Mouse (Mus musculus) embryonic fibroblast, embryonic 13.5 days (primary cell): ENCODE results near the gene Cln5. TPM values are rescaled to one million over a fixed set of nuclear protein-coding genes. Genes with fewer than 3 reads are reported as not detected.

Experiments
- H3K27ac ChIP-seq: 2 replicates; pipeline ENCODE4 v1.5.1; 2012; ENCODE audit warnings: low read length, control low read depth, inconsistent platforms; ENCODE audit not compliant: insufficient read depth
- H3K4me1 ChIP-seq: 2 replicates; pipeline ENCODE4 v1.6.1; 2011; ENCODE audit warnings: low read length; ENCODE audit not compliant: control insufficient read depth, insufficient read depth
- H3K4me3 ChIP-seq: 2 replicates; pipeline ENCODE4 v1.5.1; 2011; ENCODE audit warnings: mild to moderate bottlenecking, control low read depth, low read length; ENCODE audit not compliant: insufficient read depth
- CTCF ChIP-seq: IDR thresholded peaks from 2 replicates; pipeline ENCODE4 v1.5.1; 2011; ENCODE audit warnings: mild to moderate bottlenecking, control low read depth, low read length, moderate library complexity, borderline replicate concordance; ENCODE audit not compliant: insufficient read depth
- POLR2A ChIP-seq: IDR thresholded peaks from 2 replicates; pipeline ENCODE4 v1.6.1; 2011; ENCODE audit warnings: low read depth, mild to moderate bottlenecking, control low read depth, low read length, moderate library complexity
- polyA plus RNA-seq: library from polyadenylated mRNA; stranded (reverse); fragments of >200 nt; gene quantifications from 2 replicates; pipeline ENCODE4 v1.2.4, GENCODE M21; 2011; ENCODE audit warnings: low read depth; ENCODE audit not compliant: missing spikeins, insufficient read length

Gene Cln5
- polyA plus RNA-seq, 1 experiment = 50.8 TPM

GRCm38 (mm10) chr14:103058998-103059397 is 11.0 kb upstream of the Cln5 start:
- H3K4me3 ChIP-seq = no peak overlapping the region
- no peaks in the 10 kb centered on the region for H3K4me1 ChIP-seq
- TF ChIP-seq POLR2A (no peak), CTCF (no peak)
- H3K27ac ChIP-seq = no peak overlapping the region

GRCm38 (mm10) chr14:103059495-103059894 is 10.5 kb upstream of the Cln5 start:
- Histone ChIP-seq H3K4me1 (no peaks in the 10 kb centered on the region), H3K4me3 (no peak overlapping the region), H3K27ac (no peak overlapping the region)
- TF ChIP-seq POLR2A = no peak
- TF ChIP-seq CTCF = no peak

GRCm38 (mm10) chr14:103065294-103066167 is 4.5 kb upstream of the Cln5 start:
- Histone ChIP-seq H3K27ac (no peak overlapping the region), H3K4me3 (no peak overlapping the region), H3K4me1 (peaks cover 3% of the 10 kb centered on the region; the same call in 1 of the 2 replicates)
- no peak for TF ChIP-seq POLR2A
- no peak for TF ChIP-seq CTCF

- TF ChIP-seq POLR2A (no peak), CTCF (no peak)
- Histone ChIP-seq H3K27ac (peak overlapping the region; percentile 84), H3K4me1 (peaks cover 4% of the 10 kb centered on the region; the same call in 1 of the 2 replicates), H3K4me3 (peak overlapping the region; percentile 37)
Measured at GRCm38 (mm10) chr14:103069465-103069863, 552 bp upstream of the Cln5 start.

GRCm38 (mm10) chr14:103070790-103071189 is 774 bp downstream of the Cln5 start:
- H3K27ac ChIP-seq = peak overlapping the region; percentile 80
- TF ChIP-seq POLR2A = no peak
- TF ChIP-seq CTCF = no peak

GRCm38 (mm10) chr14:103071471-103071870 is 1.5 kb downstream of the Cln5 start:
- H3K4me3 ChIP-seq = no peak overlapping the region
- H3K4me1 ChIP-seq = peaks cover 4% of the 10 kb centered on the region; the same call in 1 of the 2 replicates
- no peak for TF ChIP-seq POLR2A
- no peak for TF ChIP-seq CTCF
- H3K27ac ChIP-seq = no peak overlapping the region

More at GRCm38 (mm10) chr14:103070790-103071189, 774 bp downstream of the Cln5 start:
- Histone ChIP-seq H3K4me3 (peak overlapping the region; percentile 92), H3K4me1 (peaks cover 4% of the 10 kb centered on the region; the same call in 1 of the 2 replicates)

GRCm38 (mm10) chr14:103072731-103073130 is 2.7 kb downstream of the Cln5 start:
- TF ChIP-seq POLR2A (no peak), CTCF (no peak)
- Histone ChIP-seq H3K4me3 (no peak overlapping the region), H3K4me1 (peaks cover 4% of the 10 kb centered on the region; the same call in 1 of the 2 replicates), H3K27ac (no peak overlapping the region)

GRCm38 (mm10) chr14:103073825-103074224 is 3.8 kb downstream of the Cln5 start:
- TF ChIP-seq POLR2A (no peak), CTCF (no peak)
- Histone ChIP-seq H3K4me3 (no peak overlapping the region), H3K27ac (no peak overlapping the region), H3K4me1 (peaks cover 4% of the 10 kb centered on the region; the same call in 1 of the 2 replicates)

- Histone ChIP-seq H3K27ac (no peak overlapping the region), H3K4me1 (peaks cover 2% of the 10 kb centered on the region; the same call in 1 of the 2 replicates), H3K4me3 (no peak overlapping the region)
- TF ChIP-seq POLR2A = no peak
- TF ChIP-seq CTCF = no peak
Measured at GRCm38 (mm10) chr14:103075166-103075565, 5.2 kb downstream of the Cln5 start.

- TF ChIP-seq CTCF (no peak), POLR2A (no peak)
- Histone ChIP-seq H3K4me3 (no peak overlapping the region), H3K27ac (no peak overlapping the region), H3K4me1 (no peaks in the 10 kb centered on the region)
Measured at GRCm38 (mm10) chr14:103077272-103078005, 7.4 kb downstream of the Cln5 start.
